Mouse (Mus musculus): ENCODE measurements around the gene Rtn1.

Rtn1 gene

GRCm38 (mm10) chr12:72408954-72409353 is at the start of gene Rtn1:
Gene Rtn1, minus strand, starts transcription at chr12:72409054.
- no peak for DNase-seq (ENCODE audit: low read depth, low spot score)

GRCm38 (mm10) chr12:72453941-72454340 is 45.1 kb upstream of the Rtn1 start:
- DNase-seq (ENCODE audit: low read depth, low spot score), result no peak

- DNase-seq (ENCODE audit: low read depth, low spot score), result no peak
Observed at GRCm38 (mm10) chr12:72441839-72442576, 33.2 kb upstream of the Rtn1 start, which contains the start of gene Lrrc9. Gene Lrrc9, plus strand, starts transcription at chr12:72441866.

- no peak for DNase-seq (ENCODE audit: low read depth, low spot score)
Observed at GRCm38 (mm10) chr12:72438961-72439480, 30.2 kb upstream of the Rtn1 start.

- DNase-seq (ENCODE audit: low read depth, low spot score), result no peak
Observed at GRCm38 (mm10) chr12:72437676-72438341, 29.0 kb upstream of the Rtn1 start.

GRCm38 (mm10) chr12:72433241-72433865 is 24.5 kb upstream of the Rtn1 start:
- DNase-seq (ENCODE audit: low read depth, low spot score), result no peak

- no peak for DNase-seq (ENCODE audit: low read depth, low spot score)
Observed at GRCm38 (mm10) chr12:72432209-72432608, 23.4 kb upstream of the Rtn1 start.

- no peak for DNase-seq (ENCODE audit: low read depth, low spot score)
Observed at GRCm38 (mm10) chr12:72427722-72428126, 18.9 kb upstream of the Rtn1 start.

- no peak for DNase-seq (ENCODE audit: low read depth, low spot score)
Observed at GRCm38 (mm10) chr12:72422681-72423080, 13.8 kb upstream of the Rtn1 start.

- DNase-seq (ENCODE audit: low read depth, low spot score), result no peak
Observed at GRCm38 (mm10) chr12:72417762-72418161, 8.9 kb upstream of the Rtn1 start.

GRCm38 (mm10) chr12:72408111-72408891 is 553 bp downstream of the Rtn1 start:
- DNase-seq (ENCODE audit: low read depth, low spot score), result no peak

GRCm38 (mm10) chr12:72407721-72408110 is 1.1 kb downstream of the Rtn1 start:
- DNase-seq (ENCODE audit: low read depth, low spot score), result no peak

GRCm38 (mm10) chr12:72407146-72407545 is 1.7 kb downstream of the Rtn1 start:
- no peak for DNase-seq (ENCODE audit: low read depth, low spot score)

- no peak for DNase-seq (ENCODE audit: low read depth, low spot score)
Observed at GRCm38 (mm10) chr12:72405031-72405430, 3.8 kb downstream of the Rtn1 start.

- no peak for DNase-seq (ENCODE audit: low read depth, low spot score)
Observed at GRCm38 (mm10) chr12:72393046-72393805, 15.6 kb downstream of the Rtn1 start.

GRCm38 (mm10) chr12:72390346-72390745 is 18.5 kb downstream of the Rtn1 start:
- DNase-seq (ENCODE audit: low read depth, low spot score), result no peak

GRCm38 (mm10) chr12:72389377-72390103 is 19.3 kb downstream of the Rtn1 start:
- no peak for DNase-seq (ENCODE audit: low read depth, low spot score)

- no peak for DNase-seq (ENCODE audit: low read depth, low spot score)
Observed at GRCm38 (mm10) chr12:72388835-72389234, 20.0 kb downstream of the Rtn1 start.

GRCm38 (mm10) chr12:72388135-72388534 is 20.7 kb downstream of the Rtn1 start:
- no peak for DNase-seq (ENCODE audit: low read depth, low spot score)

GRCm38 (mm10) chr12:72376309-72376708 is 32.5 kb downstream of the Rtn1 start:
- DNase-seq (ENCODE audit: low read depth, low spot score), result no peak
